Mouse (Mus musculus): ENCODE data around the gene Kcnh4. TPM values are rescaled to one million over a fixed set of nuclear protein-coding genes. Genes with fewer than 3 reads are reported as not detected.

Gene Kcnh4
- total RNA-seq, 4 experiments from 2014 or later = not detected

DNA sequence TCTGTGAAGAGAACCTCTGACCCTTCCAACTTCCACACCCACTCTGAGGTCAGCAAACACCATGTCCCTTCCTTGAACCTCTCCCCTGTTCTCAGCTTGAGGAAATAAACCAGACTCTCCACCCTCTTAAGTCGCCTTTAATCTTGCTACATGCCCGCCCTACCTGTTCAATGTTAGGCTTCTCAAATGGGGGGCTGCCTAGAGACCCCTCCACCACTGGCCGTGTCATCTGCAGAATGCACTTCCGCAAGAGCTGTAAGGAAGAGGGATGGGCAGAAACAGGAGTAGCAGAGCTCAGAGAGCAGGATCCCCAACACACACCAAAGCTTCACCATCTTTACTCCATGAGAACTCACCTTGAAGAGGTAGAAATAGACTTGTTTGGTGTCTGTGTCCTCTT lies 48.8 kb downstream of the Kcnh4 start:
- no peak for DNase-seq (ENCODE audit: low spot score in 2 of 2)

DNA sequence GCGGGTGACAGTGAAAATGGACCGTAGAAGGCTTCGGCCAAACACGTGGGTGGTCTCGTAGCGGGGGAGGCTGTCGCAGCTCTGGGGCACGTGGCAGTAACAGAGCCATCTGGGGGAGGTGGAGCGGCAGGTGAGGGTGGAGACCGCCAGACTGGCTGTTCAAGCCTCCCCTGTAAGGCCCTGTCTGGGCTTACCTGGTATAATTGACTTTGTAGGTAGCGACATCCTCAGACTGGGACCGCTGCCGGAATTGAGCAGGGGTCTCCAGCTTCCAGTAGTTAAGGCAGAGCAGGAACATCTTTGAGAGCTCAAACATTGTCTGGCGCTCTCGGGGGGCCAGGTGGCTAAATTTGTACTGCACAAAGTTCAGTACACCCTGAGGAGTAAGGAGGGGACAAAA lies 49.2 kb downstream of the Kcnh4 start:
- DNase-seq (ENCODE audit: low spot score in 2 of 2) = no peak

DNA sequence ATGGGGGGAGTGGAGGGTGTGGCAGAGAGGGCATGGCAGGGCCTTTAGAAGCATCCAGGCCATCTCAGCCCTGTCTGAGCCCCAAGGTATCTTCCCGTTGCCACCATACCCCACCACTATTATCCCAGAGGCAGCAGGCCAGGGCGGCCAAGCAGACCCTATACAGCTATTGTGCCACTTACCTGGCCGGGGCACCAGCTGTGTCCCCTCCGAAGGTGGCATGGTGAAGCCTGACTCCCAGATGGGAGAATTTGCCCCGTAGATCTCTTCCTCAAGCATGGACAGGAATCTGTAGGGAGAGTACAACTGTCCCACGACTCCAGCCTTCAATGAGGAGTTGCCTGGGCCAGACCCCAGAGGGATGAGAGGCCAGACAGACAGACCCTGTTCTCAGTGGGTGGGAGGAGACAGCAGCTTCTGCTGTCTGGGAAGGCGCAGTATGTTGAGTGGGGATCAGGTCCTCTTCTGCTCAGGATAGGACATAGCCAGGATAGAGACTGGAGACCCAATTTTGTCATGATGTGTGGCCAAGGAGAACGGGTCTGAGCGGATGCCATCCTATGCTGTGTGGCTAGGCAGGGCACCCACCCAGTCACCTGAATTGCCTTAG lies 50.4 kb downstream of the Kcnh4 start:
- no peak for DNase-seq (ENCODE audit: low spot score in 2 of 2)

DNA sequence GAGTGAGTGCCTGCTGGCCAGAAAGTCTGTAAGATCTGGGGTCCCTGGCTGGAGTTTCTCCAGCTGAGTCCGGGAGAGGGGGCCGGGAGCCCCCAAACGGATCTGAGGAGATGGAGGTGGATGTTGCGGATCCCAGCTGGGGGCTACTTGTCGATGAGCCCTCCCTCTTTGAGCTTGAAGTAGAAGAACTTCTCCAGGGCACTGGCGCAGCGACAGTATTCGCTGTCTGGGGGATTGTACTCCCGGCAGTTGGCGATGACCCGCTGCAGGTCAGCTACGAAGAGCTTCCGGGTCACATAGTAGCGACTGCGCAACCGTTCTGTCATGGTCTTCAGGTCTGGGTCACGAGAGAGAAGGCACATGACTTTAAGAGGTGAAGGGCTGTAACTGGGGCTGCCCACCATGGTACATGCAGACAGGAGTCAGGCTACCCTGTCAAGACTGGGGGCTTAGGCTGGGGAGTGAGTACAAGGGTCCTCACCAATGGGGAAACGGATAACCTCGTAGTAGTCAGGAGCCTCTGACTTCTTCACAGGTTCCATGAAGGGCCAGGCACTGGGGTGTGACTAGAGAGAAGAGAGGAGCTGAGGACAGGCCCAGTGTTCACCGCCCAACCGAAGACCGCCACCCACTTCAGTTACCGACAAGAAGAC lies 54.5 kb downstream of the Kcnh4 start:
- DNase-seq (ENCODE audit: low spot score in 2 of 2) = no peak

DNA sequence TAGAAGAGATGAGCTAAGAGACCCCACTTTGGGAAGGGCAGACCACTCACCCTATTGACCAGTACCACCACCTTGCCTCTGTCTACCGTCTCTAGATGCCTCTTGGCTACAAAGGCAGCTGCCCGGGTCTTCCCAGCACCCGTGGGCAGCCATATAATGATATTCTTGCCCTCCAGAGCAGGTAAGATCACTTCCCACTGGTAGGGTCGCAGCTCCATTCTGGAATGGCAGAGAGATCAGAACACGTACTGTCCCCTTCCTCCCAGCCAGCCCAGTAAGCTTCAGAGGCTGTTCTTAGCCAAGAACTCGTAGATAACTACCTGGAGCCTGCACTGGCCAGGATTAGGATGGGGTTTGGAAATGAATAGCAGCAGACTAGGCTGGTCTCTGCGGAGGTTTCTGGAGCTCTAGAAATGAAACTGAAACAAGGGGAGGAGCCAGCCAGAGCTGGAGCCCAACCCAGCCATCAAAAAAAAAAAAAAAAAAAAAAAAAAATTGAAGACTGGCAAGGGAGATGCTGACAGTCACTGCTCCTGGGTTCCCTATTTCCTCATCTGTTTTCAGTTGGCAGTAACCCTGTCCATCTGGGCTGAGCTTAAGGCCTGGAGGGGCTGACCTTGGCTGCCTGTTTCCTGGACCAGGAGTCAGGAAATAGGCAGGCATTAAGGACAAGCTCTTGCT lies 55.8 kb downstream of the Kcnh4 start, which contains the start of gene Dhx58:
Gene Dhx58 (minus strand): TSS at position 421 of the 681 bp plus-strand sequence.
- no peak for DNase-seq (ENCODE audit: low spot score in 2 of 2)

DNA sequence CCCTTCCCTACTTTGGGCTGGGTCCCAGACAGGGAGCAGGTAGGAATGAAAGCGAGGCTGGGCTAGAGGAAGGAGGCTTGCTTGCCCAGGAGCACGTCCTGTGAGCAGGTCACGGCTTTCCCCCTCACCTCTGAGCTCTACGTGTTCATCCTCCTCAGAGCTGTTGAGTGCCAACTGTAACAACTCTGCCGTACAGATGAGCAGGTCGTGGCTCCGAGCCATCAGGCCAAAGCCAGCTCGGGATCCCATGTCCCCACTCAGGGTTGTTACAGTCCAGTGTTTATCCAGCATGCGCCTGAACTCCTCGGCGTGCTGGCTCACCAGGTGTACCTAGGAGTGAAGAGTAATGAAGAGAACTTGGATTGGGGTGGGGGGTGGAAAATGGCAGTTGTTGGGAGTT lies 56.4 kb downstream of the Kcnh4 start:
- no peak for DNase-seq (ENCODE audit: low spot score in 2 of 2)

DNA sequence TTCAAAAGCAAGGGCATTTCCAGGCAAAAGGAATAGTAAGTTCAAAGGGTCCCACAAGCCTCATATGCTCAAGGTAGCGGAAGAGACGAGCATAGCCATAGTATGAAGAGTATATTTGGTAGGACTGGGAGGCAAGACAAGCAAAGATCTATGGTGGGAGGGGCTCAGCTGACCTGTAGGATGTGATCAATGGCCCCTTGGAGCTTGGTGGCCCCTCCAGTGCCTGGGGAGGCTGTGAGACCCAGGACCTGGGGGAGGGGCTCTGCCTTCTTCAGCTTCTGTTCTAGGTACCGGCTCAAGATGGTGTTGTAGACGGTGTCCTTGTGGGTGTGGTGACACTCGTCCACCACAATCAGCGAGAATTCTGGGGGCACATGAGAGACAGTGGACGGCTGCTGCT lies 56.8 kb downstream of the Kcnh4 start:
- DNase-seq (ENCODE audit: low spot score in 2 of 2) = no peak

DNA sequence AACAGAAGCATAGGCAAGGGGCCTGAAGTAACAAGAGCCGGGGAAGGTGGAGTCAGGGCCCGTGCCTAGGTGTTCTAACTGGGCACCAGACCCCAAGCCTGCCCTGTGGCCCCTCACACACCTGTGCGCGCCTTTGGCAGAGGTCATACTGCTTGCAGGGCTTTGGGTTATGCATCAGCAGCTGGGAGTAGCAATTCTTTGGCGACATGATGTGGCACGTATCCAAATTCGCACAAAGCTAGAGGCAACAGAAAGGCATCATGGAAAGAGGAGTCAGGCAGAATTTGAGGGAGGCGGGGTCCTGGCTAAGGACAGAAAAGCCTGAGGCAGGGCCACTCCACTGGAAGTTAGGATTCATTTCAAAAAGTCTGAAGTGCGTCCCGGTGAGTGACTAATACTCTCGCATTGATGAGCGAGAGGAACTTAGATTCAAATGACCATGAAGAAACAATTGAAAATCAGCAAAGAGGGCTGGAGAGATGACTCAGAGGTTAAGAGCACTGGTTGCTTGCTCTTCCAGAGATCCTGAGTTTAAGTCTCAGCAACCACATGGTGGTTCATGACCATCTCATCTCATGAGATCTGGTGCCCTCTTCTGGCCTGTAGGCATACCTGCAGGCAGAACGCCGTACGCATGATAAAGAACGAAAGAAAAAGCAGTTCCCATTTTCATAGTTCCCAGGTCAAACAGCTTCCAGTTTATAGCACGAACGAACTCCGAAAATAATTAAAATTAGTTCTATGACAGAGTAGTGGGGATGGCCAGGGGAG lies 57.5 kb downstream of the Kcnh4 start:
- DNase-seq (ENCODE audit: low spot score in 2 of 2) = no peak

DNA sequence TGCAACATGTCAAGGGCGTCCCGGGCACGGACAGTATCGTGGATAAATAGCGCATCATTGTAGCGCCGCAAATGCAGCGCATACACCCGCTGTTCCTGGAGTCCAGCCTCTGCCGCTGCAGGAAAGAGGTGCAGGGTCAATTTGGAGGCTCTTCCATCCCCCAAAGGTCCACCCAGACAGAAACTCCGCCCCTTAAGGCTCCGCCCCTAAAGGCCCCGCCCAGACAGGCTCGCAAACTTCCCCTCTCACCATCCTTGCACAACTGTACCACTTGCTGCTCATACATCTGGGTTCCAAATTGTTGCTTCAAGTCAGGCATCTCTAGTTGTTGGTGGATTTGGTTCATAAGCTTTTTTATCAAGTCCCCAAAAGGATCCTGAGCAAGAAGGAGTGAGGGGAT lies 58.4 kb downstream of the Kcnh4 start:
- peak; percentile 53 to 57 for DNase-seq (ENCODE audit: low spot score in 2 of 2)

DNA sequence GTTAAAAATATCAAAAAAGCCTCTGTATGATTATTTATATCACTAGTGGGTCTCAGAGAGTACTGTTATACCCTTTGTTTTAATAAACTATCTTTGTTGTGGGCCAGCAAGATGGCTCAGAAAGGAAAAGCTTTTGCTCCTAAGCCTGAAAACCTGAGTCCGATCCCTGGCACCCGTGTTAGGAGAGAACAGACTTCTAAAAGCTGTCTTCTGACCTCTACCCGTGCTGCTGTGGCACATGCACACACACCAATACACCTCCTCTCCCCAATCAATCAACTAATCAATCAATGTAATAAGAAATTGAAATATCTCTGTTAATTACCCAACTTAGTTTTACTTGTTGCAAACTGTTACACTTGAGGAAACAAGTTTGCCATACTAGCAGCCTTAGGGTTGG lies 59.0 kb downstream of the Kcnh4 start:
- no peak for DNase-seq (ENCODE audit: low spot score in 2 of 2)

DNA sequence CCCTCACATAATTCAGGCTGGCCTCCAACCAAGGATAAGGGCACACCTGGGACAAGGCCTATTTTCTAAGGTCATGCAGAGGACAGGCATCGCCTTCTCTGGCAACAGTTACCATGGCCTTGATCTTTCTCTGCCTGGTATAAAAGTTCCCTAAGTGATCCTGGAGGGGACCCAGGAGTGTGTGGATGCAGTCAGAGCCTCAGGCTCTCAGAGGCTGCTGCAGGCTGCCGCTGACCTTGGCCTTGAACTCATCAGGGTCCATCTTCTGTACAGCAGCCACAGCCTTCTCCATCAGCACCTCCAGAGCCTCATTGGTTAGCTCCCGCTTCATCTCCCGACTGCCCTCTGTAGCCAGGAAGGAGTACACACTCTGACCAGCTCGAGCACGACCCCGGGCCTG lies 61.8 kb downstream of the Kcnh4 start:
- no peak for DNase-seq (ENCODE audit: low spot score in 2 of 2)

DNA sequence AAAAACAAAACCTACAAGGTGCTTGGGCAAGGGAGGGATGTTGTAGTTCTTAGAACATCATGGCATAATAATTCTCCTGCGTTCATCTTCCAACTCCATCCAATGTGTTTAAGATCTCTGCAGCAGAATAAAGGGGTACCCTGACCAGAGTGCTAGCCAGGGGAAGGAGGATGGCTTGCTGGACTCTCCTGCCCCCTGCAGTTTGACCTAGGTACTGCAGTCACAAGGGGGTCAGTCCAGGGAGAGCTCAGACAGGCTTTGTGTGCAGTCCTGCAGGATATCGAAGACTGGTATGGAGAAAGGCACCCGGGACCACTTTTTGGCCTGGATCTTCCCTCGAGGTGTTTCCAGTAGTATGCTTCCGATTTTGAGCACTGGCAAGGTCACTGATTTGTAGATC lies 64.8 kb downstream of the Kcnh4 start:
- peak; percentile 49 to 63 for DNase-seq (ENCODE audit: low spot score in 2 of 2)

DNA sequence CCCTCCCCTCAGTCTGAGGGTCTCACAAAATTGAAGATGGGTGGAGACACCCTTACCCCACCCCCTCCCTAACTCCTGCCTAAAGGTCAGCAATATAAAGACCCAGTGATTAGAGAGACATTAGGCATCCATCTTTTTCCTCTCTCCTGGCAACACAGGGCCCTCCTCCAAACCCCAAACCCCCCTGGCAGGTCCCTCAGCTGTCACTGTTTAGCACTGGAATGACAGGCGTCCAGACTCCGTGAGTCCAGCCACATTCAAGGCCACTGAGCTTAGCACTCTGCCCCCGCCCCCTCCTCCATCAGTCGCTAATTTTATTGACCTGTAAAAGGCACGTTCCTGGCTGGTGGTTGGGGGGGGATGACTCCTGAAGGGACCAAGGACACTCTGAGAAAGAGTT lies 66.6 kb downstream of the Kcnh4 start:
- DNase-seq (ENCODE audit: low spot score in 2 of 2) = no peak

DNA sequence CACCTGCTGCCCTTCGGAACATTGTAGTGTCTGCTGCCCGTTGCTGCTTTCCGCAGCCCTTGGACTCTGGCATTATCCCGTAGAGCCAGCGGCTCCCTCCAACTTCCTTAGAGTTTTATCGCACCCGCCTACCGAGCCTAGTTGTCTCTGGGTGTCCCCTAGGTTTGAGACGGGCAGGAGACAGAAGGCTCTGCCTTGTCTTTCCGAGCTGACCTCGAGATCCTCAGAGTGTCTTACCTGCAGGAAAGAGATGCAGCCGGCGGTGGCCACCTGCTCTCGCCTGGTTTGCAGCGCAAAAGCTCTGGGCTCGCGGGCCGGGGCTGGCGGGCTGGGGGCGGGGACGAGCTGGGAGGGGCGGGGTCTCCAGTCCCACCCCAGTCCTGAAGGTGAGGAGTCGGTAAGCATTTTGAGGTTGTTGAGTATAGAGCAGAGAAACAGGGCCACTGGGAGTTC lies 67.6 kb downstream of the Kcnh4 start, which contains the start of gene Zfp385c:
Gene Zfp385c (minus strand): TSS at position 292 of the 453 bp plus-strand sequence.
- DNase-seq (ENCODE audit: low spot score in 2 of 2) = no peak

DNA sequence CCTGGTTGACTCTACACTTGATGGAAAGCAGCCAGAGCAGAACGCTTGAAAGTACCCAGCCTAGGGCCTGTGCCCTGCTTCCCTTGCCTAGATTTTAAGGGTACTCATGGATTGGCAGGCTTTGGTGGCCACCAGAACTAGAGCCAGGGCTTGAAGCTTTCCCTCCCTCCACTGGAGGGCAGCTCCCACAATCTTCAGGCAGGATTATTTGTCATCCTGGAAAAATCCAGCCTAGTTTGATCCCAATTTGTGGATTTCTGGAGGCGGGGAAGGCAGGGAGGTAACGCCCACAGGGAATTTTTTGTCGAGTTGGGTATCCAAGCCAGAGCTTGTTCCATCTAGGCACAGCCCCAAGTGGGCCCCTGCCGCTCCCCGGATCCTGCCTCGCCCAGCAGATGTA lies 69.4 kb downstream of the Kcnh4 start:
- no peak for DNase-seq (ENCODE audit: low spot score in 2 of 2)

Other genes starting within 250 kb of the Kcnh4 start
- 1 to 10 TPM; 6.9 to 8.5 (median 8.0) TPM for gene Acly, start 231.9 kb downstream of the Kcnh4 start, total RNA-seq (2022)
- under 1 TPM; 0.09 to 0.51 (median 0.24) TPM for gene Ttc25, start 214.3 kb downstream of the Kcnh4 start, total RNA-seq (2022)
- gene Cnp, start 185.0 kb downstream of the Kcnh4 start, total RNA-seq (2022) = 1 to 10 TPM; 2.3 to 5.5 (median 4.2) TPM
- gene Nkiras2, start 140.7 kb downstream of the Kcnh4 start, total RNA-seq (2022) = 10 to 100 TPM; 18.1 to 18.9 (median 18.6) TPM
- gene Dnajc7, start 139.8 kb downstream of the Kcnh4 start, total RNA-seq (2022) = 100 to 1,000 TPM in 2 of 4 experiments, 10 to 100 TPM in 2; 79.4 to 106 (median 95.5) TPM
- gene Zfp385c, start 67.5 kb downstream of the Kcnh4 start, total RNA-seq (2022) = under 1 TPM in 2 of 4 experiments, not detected in 2; 0.11 to 0.58 TPM
- gene Dhx58, start 55.7 kb downstream of the Kcnh4 start, total RNA-seq (2022) = under 1 TPM; 0.27 to 0.70 (median 0.28) TPM
- gene Kat2a, start 47.5 kb downstream of the Kcnh4 start, total RNA-seq (2022) = 10 to 100 TPM in 2 of 4 experiments, 1 to 10 TPM in 2; 9.0 to 11.1 (median 10.1) TPM
- not detected for gene Hspb9, start 46.1 kb downstream of the Kcnh4 start, total RNA-seq (2022)
- 10 to 100 TPM; 41.4 to 50.9 (median 42.2) TPM for gene Rab5c, start 21.7 kb downstream of the Kcnh4 start, total RNA-seq (2022)
- not detected for gene Hcrt, start 3.0 kb upstream of the Kcnh4 start, total RNA-seq (2022)
- gene Ghdc, start 11.0 kb upstream of the Kcnh4 start, total RNA-seq (2022) = 1 to 10 TPM; 4.3 to 8.2 (median 5.7) TPM
- gene Stat5b, start 90.8 kb upstream of the Kcnh4 start, total RNA-seq (2022) = 100 to 1,000 TPM; 136 to 186 (median 155) TPM
- 10 to 100 TPM; 10.9 to 16.8 (median 11.0) TPM for gene Stat5a, start 99.4 kb upstream of the Kcnh4 start, total RNA-seq (2022)
- 10 to 100 TPM; 32.9 to 41.1 (median 37.5) TPM for gene Stat3, start 179.6 kb upstream of the Kcnh4 start, total RNA-seq (2022)
- 100 to 1,000 TPM; 125 to 153 (median 134) TPM for gene Cavin1, start 210.9 kb upstream of the Kcnh4 start, total RNA-seq (2022)
- 10 to 100 TPM; 62.0 to 79.8 (median 66.8) TPM for gene Atp6v0a1, start 249.5 kb upstream of the Kcnh4 start, total RNA-seq (2022)

All from gastrocnemius, adult 8-10 months (tissue).